Mouse (Mus musculus): ENCODE results near the gene Bud31.

GRCm38 (mm10) chr5:145112566-145112965, 27.6 kb upstream of the Bud31 start:
- TF ChIP-seq GATA1 (IDR thresholded peaks at IDR 0.05; ENCODE audit: low read length): no peak
- TF ChIP-seq TAL1 (IDR thresholded peaks at IDR 0.05; ENCODE audit: low read length): no peak
